Mouse (Mus musculus): ENCODE data around the gene Rarres1. TPM values are rescaled to one million over a fixed set of nuclear protein-coding genes. Genes with fewer than 3 reads are reported as not detected.

Rarres1 gene
- total RNA-seq, 1 experiment from 2014 or later, result 1.5 TPM

Other genes starting within 250 kb of the Rarres1 start
- 6.5 and 7.6 TPM in 2 replicates for gene Mlf1, start 141.4 kb downstream of the Rarres1 start, total RNA-seq (2021)
- gene Gm17402, start 140.4 kb downstream of the Rarres1 start, total RNA-seq (2021), result not detected in 2 replicates
- 123 and 133 TPM in 2 replicates for gene Gfm1, start 85.4 kb downstream of the Rarres1 start, total RNA-seq (2021)
- 16.7 and 16.8 TPM in 2 replicates for gene Lxn, start 51.6 kb downstream of the Rarres1 start, total RNA-seq (2021)
- gene Mfsd1, start 67.2 kb upstream of the Rarres1 start, total RNA-seq (2021), result 60.4 and 63.9 TPM in 2 replicates